Mouse (Mus musculus) MEL (cell line): ENCODE measurements around the gene Tjp3.

ENCODE experiments used
- CTCF ChIP-seq, 3 experiments: IDR thresholded peaks in 2 of 3; conservative IDR thresholded peaks in 1 of 3; 2 replicates each; pipeline ENCODE4 v1.5.1; 2011 to 2012; ENCODE audit warnings: low read length in 3 of 3, low read depth in 2 of 3, mild to moderate bottlenecking in 2 of 3, improper control_type of control experiment in 1 of 3, inconsistent platforms in 1 of 3, mixed read lengths in 1 of 3, moderate library complexity in 1 of 3; ENCODE audit not compliant: control insufficient read depth in 1 of 3, insufficient read depth in 1 of 3, poor library complexity in 1 of 3, severe bottlenecking in 1 of 3
- EP300 ChIP-seq, 2 experiments: IDR thresholded peaks; 2 replicates each; pipeline ENCODE4 v1.6.1; 2011; ENCODE audit warnings: improper control_type of control experiment in 2 of 2, low read length in 2 of 2, low read depth in 1 of 2, mild to moderate bottlenecking in 1 of 2
- MAFK ChIP-seq: IDR thresholded peaks from 2 replicates; pipeline ENCODE4 v1.6.1; 2011; ENCODE audit warnings: low read depth, mild to moderate bottlenecking, low read length, improper control_type of control experiment, borderline replicate concordance
- MAX ChIP-seq: IDR thresholded peaks from 2 replicates; pipeline ENCODE4 v1.6.1; 2011; ENCODE audit warnings: low read length, improper control_type of control experiment
- POLR2A ChIP-seq, 2 experiments: IDR thresholded peaks; 2 replicates each; pipeline ENCODE4 v1.6.1; 2011 to 2012; ENCODE audit warnings: low read length in 2 of 2, mild to moderate bottlenecking in 2 of 2, control low read depth in 1 of 2, improper control_type of control experiment in 1 of 2, low read depth in 1 of 2, moderate library complexity in 1 of 2; ENCODE audit not compliant: control insufficient read depth in 1 of 2, insufficient read depth in 1 of 2, poor library complexity in 1 of 2
- TAL1 ChIP-seq: IDR thresholded peaks from 2 replicates; pipeline ENCODE4 v1.6.1; 2012; ENCODE audit warnings: mild to moderate bottlenecking, inconsistent platforms, low read length, moderate library complexity, mixed read lengths
- USF2 ChIP-seq, 2 experiments: IDR thresholded peaks; 2 replicates each; pipeline ENCODE4 v1.6.1; 2011 to 2012; ENCODE audit warnings: improper control_type of control experiment in 2 of 2, low read length in 2 of 2, borderline replicate concordance in 1 of 2, inconsistent platforms in 1 of 2, low read depth in 1 of 2, mild to moderate bottlenecking in 1 of 2; ENCODE audit not compliant: insufficient read depth in 1 of 2
- ZC3H11A ChIP-seq: IDR thresholded peaks from 2 replicates; pipeline ENCODE4 v1.6.1; 2012; ENCODE audit warnings: low read depth, mild to moderate bottlenecking, inconsistent platforms, low read length, improper control_type of control experiment
- ZNF384 ChIP-seq: IDR thresholded peaks from 2 replicates; pipeline ENCODE4 v1.6.1; 2012; ENCODE audit warnings: low read depth, mild to moderate bottlenecking, inconsistent platforms, low read length, improper control_type of control experiment

DNA sequence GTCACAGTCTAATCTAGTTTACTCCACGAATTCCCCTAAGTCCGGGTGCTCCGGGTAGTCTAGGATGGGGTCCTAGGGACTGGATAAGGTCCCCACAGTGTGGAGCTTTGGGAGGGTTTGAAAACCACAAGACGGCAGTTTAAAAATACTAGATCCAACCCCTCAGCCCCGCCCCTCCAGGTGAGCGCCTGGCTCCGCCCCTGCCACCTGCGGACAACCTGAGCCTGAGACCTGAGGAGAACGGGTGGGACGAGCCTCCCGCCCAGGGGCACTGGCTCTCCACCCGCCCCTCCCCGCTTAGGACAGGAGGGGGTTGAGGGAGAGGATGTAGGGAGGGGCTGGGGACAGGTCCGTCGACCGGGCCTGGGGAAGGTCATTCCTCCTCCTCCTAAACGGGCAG lies 6.7 kb downstream of the Tjp3 start:
- TF ChIP-seq CTCF (IDR thresholded peaks at IDR 0.05 in 2 of 3, conservative IDR thresholded peaks at IDR 0.05 in 1 of 3; ENCODE audit: control insufficient read depth in 1 of 3, insufficient read depth in 1 of 3, low read depth in 2 of 3, low read length in 3 of 3, poor library complexity in 1 of 3, severe bottlenecking in 1 of 3) = no peak
- no peak for TF ChIP-seq USF2 (IDR thresholded peaks at IDR 0.05; ENCODE audit: borderline replicate concordance in 1 of 2, insufficient read depth in 1 of 2, low read depth in 1 of 2, low read length in 2 of 2)
- TF ChIP-seq MAFK = no peak
- TF ChIP-seq EP300 (IDR thresholded peaks at IDR 0.05; ENCODE audit: low read depth in 1 of 2, low read length in 2 of 2) = no peak
- no peak for TF ChIP-seq ZNF384
- TF ChIP-seq POLR2A (IDR thresholded peaks at IDR 0.05; ENCODE audit: control insufficient read depth in 1 of 2, insufficient read depth in 1 of 2, low read depth in 1 of 2, low read length in 2 of 2, poor library complexity in 1 of 2) = no peak
- TF ChIP-seq MAX = no peak
- no peak for TF ChIP-seq TAL1
- TF ChIP-seq ZC3H11A = no peak
